Mouse (Mus musculus) layer of hippocampus, adult 9-11 months (tissue): ENCODE data around the gene Snx27.

ENCODE experiments used
- DNase-seq: peaks from one replicate; pipeline ENCODE4 v3.0.0; 2022

Snx27 gene

GRCm38 (mm10) chr3:94565557-94565956, 17.0 kb downstream of the Snx27 start:
- no peak for DNase-seq

- no peak for DNase-seq
These were observed 17.4 kb downstream of the Snx27 start for GRCm38 (mm10) chr3:94565127-94565526.

GRCm38 (mm10) chr3:94564356-94565010, 18.0 kb downstream of the Snx27 start:
- no peak for DNase-seq

GRCm38 (mm10) chr3:94563163-94563562, 19.4 kb downstream of the Snx27 start:
- DNase-seq, result no peak

- no peak for DNase-seq
These were observed 22.5 kb downstream of the Snx27 start for GRCm38 (mm10) chr3:94559931-94560429.

- no peak for DNase-seq
These were observed 33.5 kb downstream of the Snx27 start for GRCm38 (mm10) chr3:94549041-94549440.

GRCm38 (mm10) chr3:94537187-94537586, 45.3 kb downstream of the Snx27 start:
- DNase-seq, result no peak

GRCm38 (mm10) chr3:94533968-94534367, 48.5 kb downstream of the Snx27 start:
- peak; percentile 25 for DNase-seq

GRCm38 (mm10) chr3:94526731-94527130, 55.8 kb downstream of the Snx27 start:
- DNase-seq, result no peak

GRCm38 (mm10) chr3:94506664-94507063, 75.9 kb downstream of the Snx27 start:
- DNase-seq, result no peak

- DNase-seq, result no peak
These were observed 80.3 kb downstream of the Snx27 start for GRCm38 (mm10) chr3:94502243-94502642.

- DNase-seq, result no peak
These were observed 85.4 kb downstream of the Snx27 start for GRCm38 (mm10) chr3:94497162-94497561.

GRCm38 (mm10) chr3:94487581-94487980, 94.9 kb downstream of the Snx27 start:
- no peak for DNase-seq

GRCm38 (mm10) chr3:94485922-94486321, 96.6 kb downstream of the Snx27 start:
- DNase-seq, result no peak

- peak; percentile 98 for DNase-seq
These were observed 98.6 kb downstream of the Snx27 start for GRCm38 (mm10) chr3:94483790-94484439.

GRCm38 (mm10) chr3:94482764-94483385, 99.6 kb downstream of the Snx27 start:
- no peak for DNase-seq

GRCm38 (mm10) chr3:94481429-94481828, 101.1 kb downstream of the Snx27 start:
- DNase-seq, result no peak

GRCm38 (mm10) chr3:94480291-94480884, 102.1 kb downstream of the Snx27 start, which contains the start of gene Riiad1:
TSS of gene Riiad1 (minus strand) at chr3:94480341.
- DNase-seq, result no peak

GRCm38 (mm10) chr3:94479564-94479963, 103.0 kb downstream of the Snx27 start:
- DNase-seq, result no peak

- no peak for DNase-seq
These were observed 103.8 kb downstream of the Snx27 start for GRCm38 (mm10) chr3:94478591-94479169.

- peak; percentile 90 for DNase-seq
These were observed 104.5 kb downstream of the Snx27 start, which contains the start of gene Celf3 for GRCm38 (mm10) chr3:94477981-94478422. TSS of gene Celf3 (plus strand) at chr3:94478295.

- DNase-seq, result peak; percentile 72
These were observed 105.1 kb downstream of the Snx27 start for GRCm38 (mm10) chr3:94477444-94477843.
